In genomic region chr7:6155901-6156411, GRCm38 (mm10) we compare ENCODE assay signal across 8 mouse cellular contexts. TPM values are rescaled to one million over a fixed set of nuclear protein-coding genes. Genes with fewer than 3 reads are reported as not detected.
DNase-seq lines count a peak whose midpoint lies in the region; ATAC-seq and TF ChIP-seq lines count a peak whose summit lies in the region.

Gene Zfp787 (minus strand): TSS chr7:6155997.

- peak within 1 kb of the TSS; percentile 97 for H3K9ac ChIP-seq in heart, embryonic 12.5 days
- H3K9ac ChIP-seq in kidney, postnatal 0 days (ENCODE audit: low read depth, low read length): peak within 1 kb of the TSS; percentile 90
- peak within 1 kb of the TSS; percentile 93 for H3K9ac ChIP-seq in liver, embryonic 11.5 days (ENCODE audit: low read depth, low read length)
- H3K9ac ChIP-seq in stomach, embryonic 14.5 days (replicated peaks; ENCODE audit: low read depth, low read length): peak within 1 kb of the TSS; percentile 84

- WGBS in heart, embryonic 12.5 days: under 1% methylated on average over 53 of the region's 54 CpGs
- under 1% methylated on average over 48 of the region's 54 CpGs for WGBS in kidney, postnatal 0 days
- WGBS in liver, embryonic 11.5 days: under 1% methylated on average over 50 of the region's 54 CpGs
- under 1% methylated on average over 51 of the region's 54 CpGs for WGBS in stomach, embryonic 14.5 days

- H3K27me3 ChIP-seq in erythroblast, embryonic 14.5 days (ENCODE audit: control insufficient read depth): no peaks in the 10 kb centered on the region
- H3K27me3 ChIP-seq in heart, embryonic 12.5 days (replicated peaks): no peaks in the 10 kb centered on the region
- H3K27me3 ChIP-seq in kidney, postnatal 0 days (ENCODE audit: insufficient read depth, low read length): no peaks in the 10 kb centered on the region
- H3K27me3 ChIP-seq in liver, embryonic 11.5 days (replicated peaks; ENCODE audit: control insufficient read depth, insufficient read depth, low read length): no peaks in the 10 kb centered on the region
- no peaks in the 10 kb centered on the region for H3K27me3 ChIP-seq in stomach, embryonic 14.5 days (ENCODE audit: control insufficient read depth, insufficient read depth, low read length)

- peaks cover 55% of the 10 kb centered on the region for H3K4me1 ChIP-seq in erythroblast, embryonic 14.5 days (ENCODE audit: control insufficient read depth)
- H3K4me1 ChIP-seq in heart, embryonic 12.5 days (replicated peaks): peaks cover 41% of the 10 kb centered on the region
- H3K4me1 ChIP-seq in kidney, postnatal 0 days (replicated peaks; ENCODE audit: insufficient read depth, low read length): peaks cover 24% of the 10 kb centered on the region
- peaks cover 30% of the 10 kb centered on the region for H3K4me1 ChIP-seq in liver, embryonic 11.5 days (replicated peaks; ENCODE audit: control insufficient read depth, insufficient read depth, low read length)
- H3K4me1 ChIP-seq in stomach, embryonic 14.5 days (ENCODE audit: control insufficient read depth, insufficient read depth, low read length): peaks cover 17% of the 10 kb centered on the region

- peak within 1 kb of the TSS; percentile 76 for H3K4me2 ChIP-seq in heart, embryonic 12.5 days
- peak within 1 kb of the TSS; percentile 81 for H3K4me2 ChIP-seq in kidney, postnatal 0 days (ENCODE audit: low read length)
- peak within 1 kb of the TSS; percentile 90 for H3K4me2 ChIP-seq in liver, embryonic 11.5 days
- peak within 1 kb of the TSS; percentile 76 for H3K4me2 ChIP-seq in stomach, embryonic 14.5 days (replicated peaks; ENCODE audit: low read depth, low read length)

- no peaks in the 10 kb centered on the region for H3K9me3 ChIP-seq in erythroblast, embryonic 14.5 days (ENCODE audit: control insufficient read depth, low read length)
- no peaks in the 10 kb centered on the region for H3K9me3 ChIP-seq in heart, embryonic 12.5 days (replicated peaks)
- H3K9me3 ChIP-seq in kidney, postnatal 0 days (replicated peaks; ENCODE audit: low read length): no peaks in the 10 kb centered on the region
- no peaks in the 10 kb centered on the region for H3K9me3 ChIP-seq in liver, embryonic 11.5 days (ENCODE audit: control insufficient read depth, low read length)
- H3K9me3 ChIP-seq in stomach, embryonic 14.5 days (ENCODE audit: control insufficient read depth, low read depth, low read length): no peaks in the 10 kb centered on the region

- H3K27ac ChIP-seq in heart, embryonic 12.5 days (ENCODE audit: poor library complexity, severe bottlenecking): peak within 1 kb of the TSS; percentile 95
- H3K27ac ChIP-seq in kidney, postnatal 0 days: peak within 1 kb of the TSS; percentile 96
- H3K27ac ChIP-seq in liver, embryonic 11.5 days (ENCODE audit: low read depth, low read length): peak within 1 kb of the TSS; percentile 92
- peak within 1 kb of the TSS; percentile 89 for H3K27ac ChIP-seq in stomach, embryonic 14.5 days (ENCODE audit: low read length)

- H3K4me3 ChIP-seq in erythroblast, embryonic 14.5 days (replicated peaks): peak within 1 kb of the TSS; percentile 94
- H3K4me3 ChIP-seq in heart, embryonic 12.5 days: peak within 1 kb of the TSS; percentile 81
- peak within 1 kb of the TSS; percentile 83 for H3K4me3 ChIP-seq in kidney, postnatal 0 days (replicated peaks; ENCODE audit: low read depth, low read length)
- H3K4me3 ChIP-seq in liver, embryonic 11.5 days (ENCODE audit: low read depth, low read length): peak within 1 kb of the TSS; percentile 88
- peak within 1 kb of the TSS; percentile 80 for H3K4me3 ChIP-seq in stomach, embryonic 14.5 days (ENCODE audit: low read depth, low read length)

- ATAC-seq in heart, embryonic 12.5 days (ENCODE audit: insufficient number of reproducible peaks, low FRiP score): peak; percentile 95
- ATAC-seq in kidney, postnatal 0 days (replicated peaks; ENCODE audit: low FRiP score, low read depth): peak; percentile 96
- peak; percentile 92 for ATAC-seq in liver, embryonic 11.5 days (replicated peaks; ENCODE audit: low FRiP score)
- peak; percentile 97 for ATAC-seq in stomach, embryonic 14.5 days (ENCODE audit: insufficient number of reproducible peaks, insufficient read depth, low FRiP score, low read depth)

- H3K36me3 ChIP-seq in erythroblast, embryonic 14.5 days (ENCODE audit: control insufficient read depth): no peaks in the 10 kb centered on the region; the same call in none of the 2 replicates
- no peaks in the 10 kb centered on the region for H3K36me3 ChIP-seq in heart, embryonic 12.5 days
- H3K36me3 ChIP-seq in kidney, postnatal 0 days (ENCODE audit: insufficient read depth, low read length): no peaks in the 10 kb centered on the region
- H3K36me3 ChIP-seq in liver, embryonic 11.5 days (ENCODE audit: control insufficient read depth, insufficient read depth, low read length): no peaks in the 10 kb centered on the region; the same call in 1 of the 2 replicates
- no peaks in the 10 kb centered on the region for H3K36me3 ChIP-seq in stomach, embryonic 14.5 days (ENCODE audit: control insufficient read depth, insufficient read depth, low read length)

- DNase-seq in B cell, adult 2 months: peak; percentile 91 to 92
- peak; percentile 98 for DNase-seq in brain, adult 2 months (ENCODE audit: low read depth, low spot score)
- peak; percentile 99 for DNase-seq in kidney, postnatal 0 days (ENCODE audit: low spot score)
- peak; percentile 91 for DNase-seq in liver, embryonic 11.5 days (ENCODE audit: low spot score)
- DNase-seq in naive thymus-derived CD4-positive, alpha-beta T cell, adult 2 months (ENCODE audit: low read depth): peak; percentile 92

- TF ChIP-seq CTCF in kidney, postnatal 0 days (IDR thresholded peaks at IDR 0.05; ENCODE audit: low read depth): no peak

RNA-seq across cellular contexts. Expression of gene Zfp787, which starts in this region (rescaled TPM):
- polyA plus RNA-seq in erythroblast, embryonic 14.5 days (2012): 0.85 and 2.6 TPM in 2 replicates
- 26.0 and 27.7 TPM in 2 replicates for polyA plus RNA-seq in heart, embryonic 12.5 days (2016; fragmentation: Nextera tagmentation; extraction: Ambion mirVana)
- polyA plus RNA-seq in kidney, postnatal 0 days (2015; fragmentation: Nextera tagmentation; extraction: Ambion mirVana): 60.1 and 72.0 TPM in 2 replicates
- polyA plus RNA-seq in liver, embryonic 11.5 days (2014; fragmentation: Nextera tagmentation; extraction: Ambion mirVana): 15.2 and 15.6 TPM in 2 replicates
- 14.6 and 18.1 TPM in 2 replicates for polyA plus RNA-seq in stomach, embryonic 14.5 days (2014; fragmentation: Nextera tagmentation; extraction: Ambion mirVana)

Comparison
In these comparisons a context has a peak if more than half of its experiments do, and no peak if none do; other contexts are left out.
1. Peak in every context shown above with its lines: DNase-seq, ATAC-seq, H3K4me3 ChIP-seq and H3K27ac ChIP-seq.